17 mouse cellular contexts compared by ENCODE assay signal in genomic region chr11:61744460-61744859, GRCm38 (mm10). TPM values are rescaled to one million over a fixed set of nuclear protein-coding genes. Genes with fewer than 3 reads are reported as not detected.
DNase-seq lines count a peak whose midpoint lies in the region; ATAC-seq and TF ChIP-seq lines count a peak whose summit lies in the region.
"Had no signal": no experiment of that assay in that cellular context is flagged by ENCODE, and none has a peak within 500 bp of the region (broad histone marks: within the 10 kb centered on the region; RNA-seq: fewer than 3 reads in every experiment).

No protein-coding gene starts in this region.

- no peak overlapping the region for H3K27ac ChIP-seq in cerebellum, adult 2 months (ENCODE audit: insufficient read depth, low read length)
- H3K27ac ChIP-seq in left cerebral cortex, adult 2 months = no peak overlapping the region
- H3K27ac ChIP-seq: embryonic facial prominence, embryonic 12.5 days; forebrain, embryonic 12.5 days; intestine, embryonic 15.5 days had no signal

- TF ChIP-seq POLR2A in cerebellum, adult 2 months (IDR thresholded peaks at IDR 0.05; ENCODE audit: borderline replicate concordance, insufficient read depth, low read length) = no peak

- no peak for DNase-seq in cerebellum, adult 2 months
- DNase-seq in left cerebral cortex, adult 2 months (ENCODE audit: extremely low spot score in 1 of 2, low spot score in 2 of 2) = no peak
- DNase-seq in left cerebral cortex, postnatal 10 days (ENCODE audit: extremely low spot score in 1 of 2, low spot score in 2 of 2) = no peak
- peak; percentile 35 for DNase-seq in thymus, postnatal 4 days
- DNase-seq in thymus, postnatal 10 days (ENCODE audit: low spot score in 2 of 2) = no peak
- DNase-seq in adrenal gland, adult 2 months = no peak
- DNase-seq in kidney, postnatal 36 days = no peak
- DNase-seq: adrenal gland, postnatal 25 days; cerebellum, adult 11-12 months; gastrocnemius, postnatal 14 days; left cerebral cortex, postnatal 4 days had no signal

- no peaks in the 10 kb centered on the region for H3K4me1 ChIP-seq in cerebellum, adult 2 months (ENCODE audit: control insufficient read depth, insufficient read depth, low read length)
- H3K4me1 ChIP-seq: embryonic facial prominence, embryonic 12.5 days; intestine, embryonic 15.5 days had no signal

- H3K27me3 ChIP-seq in cerebellum, adult 2 months (ENCODE audit: control insufficient read depth, insufficient read depth, low read length) = no peaks in the 10 kb centered on the region
- H3K27me3 ChIP-seq: embryonic facial prominence, embryonic 12.5 days; forebrain, embryonic 12.5 days; intestine, embryonic 15.5 days had no signal

- WGBS in cerebellum, adult 2 months = 68% methylated on average over 3 of the region's 3 CpGs

- TF ChIP-seq CTCF in cerebellum, adult 2 months (IDR thresholded peaks at IDR 0.05; ENCODE audit: borderline replicate concordance, insufficient read depth, low read depth, low read length) = 0 out of 2 replicates have a peak, but pooled peaks have one; percentile 6
- peak; percentile 17 for TF ChIP-seq CTCF in left cerebral cortex, adult 2 months (IDR thresholded peaks at IDR 0.05)

- no peak overlapping the region for H3K4me3 ChIP-seq in cerebellum, adult 2 months (replicated peaks; ENCODE audit: insufficient read depth, low read depth, low read length)
- no peak overlapping the region for H3K4me3 ChIP-seq in left cerebral cortex, adult 2 months
- H3K4me3 ChIP-seq: embryonic facial prominence, embryonic 12.5 days; forebrain, embryonic 12.5 days; intestine, embryonic 15.5 days; myocyte had no signal

- no peak for ATAC-seq in cerebellum, adult (ENCODE audit: insufficient number of reproducible peaks, low FRiP score, low TSS enrichment)
- ATAC-seq: intestine, embryonic 15.5 days had no signal

- intact Hi-C loops in left cerebral cortex, adult 2 months (cut with DNase I) = no loop called here
- intact Hi-C loops in left cerebral cortex, postnatal 10 days (cut with DNase I) = no loop called here

RNA-seq across cellular contexts. Expression of gene Prpsap2, which starts 17.4 kb away (rescaled TPM):
- 41.1 and 47.1 TPM in 2 replicates for polyA plus RNA-seq in cerebellum, adult 2 months (2012; rRNA removed)
- 10 to 100 TPM; 37.1 to 38.0 TPM for total RNA-seq in left cerebral cortex, adult 2 months (2021)
- 10 to 100 TPM; 34.0 to 38.9 TPM for total RNA-seq in left cerebral cortex, postnatal 10 days (2021)
- 10 to 100 TPM; 29.3 to 35.4 TPM for total RNA-seq in adrenal gland, adult 2 months (2021)
- 6.6 and 7.6 TPM in 2 replicates for polyA plus RNA-seq in adrenal gland, adult 2 months (2012; rRNA removed)

RNA-seq across cellular contexts. Expression of gene Slc5a10, which starts 23.8 kb away (rescaled TPM):
- polyA plus RNA-seq in cerebellum, adult 2 months (2012; rRNA removed) = 0.05 and 0.07 TPM in 2 replicates
- not detected for total RNA-seq in left cerebral cortex, adult 2 months (2021)
- total RNA-seq in left cerebral cortex, postnatal 10 days (2021) = not detected
- total RNA-seq in adrenal gland, adult 2 months (2021) = under 1 TPM; 0.14 to 0.24 TPM
- 0.07 and 0.10 TPM in 2 replicates for polyA plus RNA-seq in adrenal gland, adult 2 months (2012; rRNA removed)
- total RNA-seq: adrenal gland, postnatal 25 days; gastrocnemius, postnatal 14 days; megakaryocyte progenitor cell, adult 5-6 weeks had no signal
- polyA plus RNA-seq: forebrain, embryonic 12.5 days had no signal
